Mouse (Mus musculus): Measurements from ENCODE around the gene Sirt6. TPM values are rescaled to one million over a fixed set of nuclear protein-coding genes. Genes with fewer than 3 reads are reported as not detected.

The Sirt6 gene
- total RNA-seq, 2 experiments from 2014 or later: 23.6 to 25.1 TPM

Other genes starting within 250 kb of the Sirt6 start
- 10 to 100 TPM; 74.8 to 80.3 TPM for gene Fzr1, start 249.3 kb downstream of the Sirt6 start, total RNA-seq (2021)
- 10 to 100 TPM; 82.4 to 88.6 TPM for gene Dohh, start 243.4 kb downstream of the Sirt6 start, total RNA-seq (2021)
- gene Gm48551, start 243.3 kb downstream of the Sirt6 start, total RNA-seq (2021): 1 to 10 TPM; 2.4 to 3.2 TPM
- 1 to 10 TPM; 2.8 to 4.7 TPM for gene Gm48552, start 238.8 kb downstream of the Sirt6 start, total RNA-seq (2021)
- 1 to 10 TPM; 1.8 to 1.9 TPM for gene Smim24, start 234.7 kb downstream of the Sirt6 start, total RNA-seq (2021)
- 10 to 100 TPM; 67.0 to 69.8 TPM for gene Nfic, start 172.2 kb downstream of the Sirt6 start, total RNA-seq (2021)
- 100 to 1,000 TPM; 280 to 299 TPM for gene Celf5, start 145.1 kb downstream of the Sirt6 start, total RNA-seq (2021)
- gene Ncln, start 131.4 kb downstream of the Sirt6 start, total RNA-seq (2021): 100 to 1,000 TPM in 1 of 2 experiments, 10 to 100 TPM in 1; 80.2 to 104 TPM
- gene S1pr4, start 127.7 kb downstream of the Sirt6 start, total RNA-seq (2021): under 1 TPM; 0.33 to 0.44 TPM
- gene Gna15, start 103.6 kb downstream of the Sirt6 start, total RNA-seq (2021): 1 to 10 TPM; 2.2 to 3.2 TPM
- 100 to 1,000 TPM; 102 to 109 TPM for gene Gna11, start 82.6 kb downstream of the Sirt6 start, total RNA-seq (2021)
- 100 to 1,000 TPM; 573 to 615 TPM for gene Aes, start 68.3 kb downstream of the Sirt6 start, total RNA-seq (2021)
- gene Tle2, start 53.2 kb downstream of the Sirt6 start, total RNA-seq (2021): 10 to 100 TPM; 14.1 to 15.9 TPM
- gene Tle6, start 26.7 kb downstream of the Sirt6 start, total RNA-seq (2021): 1 to 10 TPM; 1.3 to 2.7 TPM
- 1 to 10 TPM; 1.9 to 2.2 TPM for gene BC025920, start 21.5 kb downstream of the Sirt6 start, total RNA-seq (2021)
- gene Ankrd24, start 743 bp upstream of the Sirt6 start, total RNA-seq (2021): 10 to 100 TPM; 31.9 to 34.5 TPM
- 1 to 10 TPM; 4.8 TPM for gene Gm10778, start 21.3 kb upstream of the Sirt6 start, total RNA-seq (2021)
- gene Zfp433, start 77.0 kb upstream of the Sirt6 start, total RNA-seq (2021): 10 to 100 TPM; 10.1 to 11.3 TPM
- gene Gm3055, start 143.4 kb upstream of the Sirt6 start, total RNA-seq (2021): 1 to 10 TPM; 6.4 to 6.8 TPM
- gene Gm4767, start 184.4 kb upstream of the Sirt6 start, total RNA-seq (2021): 1 to 10 TPM; 2.2 to 2.4 TPM
- 1 to 10 TPM; 2.9 to 3.1 TPM for gene Gm32687, start 236.1 kb upstream of the Sirt6 start, total RNA-seq (2021)

Measured in left cerebral cortex, postnatal 14 days (tissue).